Comparison of ENCODE assay signal across 10 mouse cellular contexts in the genomic region with DNA sequence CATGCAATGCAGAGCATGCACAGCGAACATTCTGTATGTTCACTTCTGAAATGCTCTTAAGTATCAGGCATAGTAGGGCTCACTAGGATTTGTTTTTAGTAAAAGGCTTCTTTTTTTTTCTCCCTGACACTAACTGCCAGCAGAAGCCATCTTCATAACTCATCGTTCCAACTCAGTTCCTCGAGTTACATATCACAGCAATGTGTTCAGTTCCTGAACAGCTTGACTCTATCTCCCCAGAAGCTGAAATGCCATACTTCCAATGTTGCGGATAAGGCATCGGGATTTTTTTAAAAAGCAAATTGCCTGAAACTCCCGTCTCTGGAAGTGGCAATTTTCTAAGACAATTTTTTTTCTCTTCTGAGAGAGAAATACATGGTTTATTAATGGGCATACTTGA.
"Had no signal": no experiment of that assay in that cellular context is flagged by ENCODE, and none has a peak within 500 bp of the region (broad histone marks: within the 10 kb centered on the region; RNA-seq: fewer than 3 reads in every experiment).

No protein-coding gene starts in this region.

- H3K9me3 ChIP-seq: limb, embryonic 12.5 days; liver, embryonic 13.5 days; midbrain, embryonic 13.5 days had no signal

- H3K4me3 ChIP-seq: limb, embryonic 12.5 days; liver, embryonic 13.5 days; midbrain, embryonic 13.5 days had no signal

- H3K4me2 ChIP-seq: limb, embryonic 12.5 days; liver, embryonic 13.5 days; midbrain, embryonic 13.5 days had no signal

- H3K27ac ChIP-seq: limb, embryonic 12.5 days; liver, embryonic 13.5 days; midbrain, embryonic 13.5 days had no signal

- H3K27me3 ChIP-seq: limb, embryonic 12.5 days; liver, embryonic 13.5 days; midbrain, embryonic 13.5 days had no signal

- DNase-seq: kidney, adult 2 months; kidney, postnatal 25 days; liver; liver, embryonic 13.5 days; liver, postnatal 0 days; lung, postnatal 36 days; right cerebral cortex, postnatal 14 days; thymus, postnatal 36 days had no signal

- ATAC-seq: liver, postnatal 0 days; midbrain, embryonic 13.5 days had no signal

- H3K36me3 ChIP-seq: limb, embryonic 12.5 days; liver, embryonic 13.5 days; midbrain, embryonic 13.5 days had no signal

- H3K9ac ChIP-seq: limb, embryonic 12.5 days; liver, embryonic 13.5 days; liver, postnatal 0 days; midbrain, embryonic 13.5 days had no signal

- H3K4me1 ChIP-seq: limb, embryonic 12.5 days; liver, embryonic 13.5 days; midbrain, embryonic 13.5 days had no signal
